Mouse (Mus musculus): ENCODE results near the gene Mfap3l. TPM values are rescaled to one million over a fixed set of nuclear protein-coding genes. Genes with fewer than 3 reads are reported as not detected.
A peak's percentile ranks its signal among the peaks of the same experiment; 100 is the strongest.
"Not testable (repeated sequence)": the region's sequence is repeated elsewhere in the genome, so short reads cannot be mapped to it uniquely, and the experiment has no call there.

Mfap3l gene
- 10 to 100 TPM; 53.3 to 56.4 TPM for total RNA-seq (2021)
- long read RNA-seq, experiment 1, full-length matches to known transcripts, result 33 of 44 reads
- long read RNA-seq, experiment 1, partial matches to known transcripts, result 9 of 44 reads
- long read RNA-seq, experiment 1, other reads (novel, unspliced or antisense), result 2 of 44 reads
- long read RNA-seq, experiment 2, full-length matches to known transcripts, result 27 of 39 reads
- long read RNA-seq, experiment 2, partial matches to known transcripts, result 9 of 39 reads
- long read RNA-seq, experiment 2, other reads (novel, unspliced or antisense), result 3 of 39 reads

GRCm38 (mm10) chr8:60632250-60632932, at the start of gene Mfap3l:
Mfap3l (plus strand) TSS chr8:60632827.
- peak within 1 kb of the TSS; percentile 88 for H3K4me3 ChIP-seq
- peak; percentile 93 to 95 for DNase-seq (ENCODE audit: extremely low spot score in 1 of 2, low spot score in 2 of 2)
- intact Hi-C loops (cut with DNase I), result loop anchor here (1.0 to 5.0 kb wide), 4 partner anchors 34 to 350 kb away; partner anchors contain the start of genes Clcn3 and Hpf1
- TF ChIP-seq CTCF (IDR thresholded peaks at IDR 0.05), result no peak
- H3K27ac ChIP-seq, result peak within 1 kb of the TSS; percentile 98

- intact Hi-C loops (cut with DNase I), result no loop called here
- no peak for DNase-seq (ENCODE audit: extremely low spot score in 1 of 2, low spot score in 2 of 2)
- no peak overlapping the region for H3K4me3 ChIP-seq
- H3K27ac ChIP-seq, result no peak overlapping the region
- no peak for TF ChIP-seq CTCF (IDR thresholded peaks at IDR 0.05)
Measured at GRCm38 (mm10) chr8:60583369-60583768, 49.3 kb upstream of the Mfap3l start.

GRCm38 (mm10) chr8:60591352-60592105, 41.1 kb upstream of the Mfap3l start:
- DNase-seq (ENCODE audit: extremely low spot score in 1 of 2, low spot score in 2 of 2); H3K27ac ChIP-seq; H3K4me3 ChIP-seq: not testable (repeated sequence)
- intact Hi-C loops (cut with DNase I), result loop anchor here (2.0 kb wide), 1 partner anchor 87 kb away; the partner anchor contains the start of gene Aadat

- peak; percentile 68 for TF ChIP-seq CTCF (IDR thresholded peaks at IDR 0.05)
- DNase-seq (ENCODE audit: extremely low spot score in 1 of 2, low spot score in 2 of 2), result peak; percentile 36 to 39
- Histone ChIP-seq H3K27ac (no peak overlapping the region), H3K4me3 (no peak overlapping the region)
- intact Hi-C loops (cut with DNase I), result no loop called here
Measured at GRCm38 (mm10) chr8:60594761-60595160, 37.9 kb upstream of the Mfap3l start.

GRCm38 (mm10) chr8:60611580-60612111, 21.0 kb upstream of the Mfap3l start:
- no peak overlapping the region for H3K27ac ChIP-seq
- TF ChIP-seq CTCF (IDR thresholded peaks at IDR 0.05), result no peak
- no peak overlapping the region for H3K4me3 ChIP-seq
- DNase-seq (ENCODE audit: extremely low spot score in 1 of 2, low spot score in 2 of 2), result no peak
- intact Hi-C loops (cut with DNase I), result no loop called here

GRCm38 (mm10) chr8:60616928-60617327, 15.7 kb upstream of the Mfap3l start:
- DNase-seq (ENCODE audit: extremely low spot score in 1 of 2, low spot score in 2 of 2), result no peak
- TF ChIP-seq CTCF (IDR thresholded peaks at IDR 0.05), result peak; percentile 70
- H3K27ac ChIP-seq, result no peak overlapping the region
- intact Hi-C loops (cut with DNase I), result loop anchor here (1.0 to 5.0 kb wide), 3 partner anchors 155 to 900 kb away; no protein-coding TSS in a partner anchor
- H3K4me3 ChIP-seq, result no peak overlapping the region

GRCm38 (mm10) chr8:60621561-60621960, 11.1 kb upstream of the Mfap3l start:
- DNase-seq (ENCODE audit: extremely low spot score in 1 of 2, low spot score in 2 of 2), result no peak
- intact Hi-C loops (cut with DNase I), result loop anchor here (10.0 kb wide), 1 partner anchor 873 kb away; no protein-coding TSS in a partner anchor
- TF ChIP-seq CTCF (IDR thresholded peaks at IDR 0.05), result no peak
- no peak overlapping the region for H3K27ac ChIP-seq
- no peak overlapping the region for H3K4me3 ChIP-seq

- Histone ChIP-seq H3K27ac (no peak overlapping the region), H3K4me3 (no peak overlapping the region)
- DNase-seq (ENCODE audit: extremely low spot score in 1 of 2, low spot score in 2 of 2), result no peak
- intact Hi-C loops (cut with DNase I), result loop anchor here (10.0 kb wide), 1 partner anchor 873 kb away; no protein-coding TSS in a partner anchor
- TF ChIP-seq CTCF (IDR thresholded peaks at IDR 0.05), result no peak
Measured at GRCm38 (mm10) chr8:60622056-60622455, 10.6 kb upstream of the Mfap3l start.

- DNase-seq (ENCODE audit: extremely low spot score in 1 of 2, low spot score in 2 of 2), result no peak
- no peak for TF ChIP-seq CTCF (IDR thresholded peaks at IDR 0.05)
- intact Hi-C loops (cut with DNase I), result loop anchor here (10.0 kb wide), 1 partner anchor 871 kb away; no protein-coding TSS in a partner anchor
- Histone ChIP-seq H3K4me3 (no peak overlapping the region), H3K27ac (no peak overlapping the region)
Measured at GRCm38 (mm10) chr8:60623438-60623837, 9.2 kb upstream of the Mfap3l start.

- no peak overlapping the region for H3K4me3 ChIP-seq
- no peak for DNase-seq (ENCODE audit: extremely low spot score in 1 of 2, low spot score in 2 of 2)
- TF ChIP-seq CTCF (IDR thresholded peaks at IDR 0.05), result no peak
- H3K27ac ChIP-seq, result no peak overlapping the region
- intact Hi-C loops (cut with DNase I), result loop anchor here (10.0 kb wide), 1 partner anchor 870 kb away; no protein-coding TSS in a partner anchor
Measured at GRCm38 (mm10) chr8:60624722-60625121, 7.9 kb upstream of the Mfap3l start.

- Histone ChIP-seq H3K4me3 (no peak overlapping the region), H3K27ac (no peak overlapping the region)
- intact Hi-C loops (cut with DNase I), result loop anchor here (10.0 kb wide), 1 partner anchor 867 kb away; no protein-coding TSS in a partner anchor
- DNase-seq (ENCODE audit: extremely low spot score in 1 of 2, low spot score in 2 of 2), result no peak
- no peak for TF ChIP-seq CTCF (IDR thresholded peaks at IDR 0.05)
Measured at GRCm38 (mm10) chr8:60627937-60628336, 4.7 kb upstream of the Mfap3l start.
